Mouse (Mus musculus) lung, embryonic 14.5 days (tissue): Measurements from ENCODE around the gene Tnks2. TPM values are rescaled to one million over a fixed set of nuclear protein-coding genes. Genes with fewer than 3 reads are reported as not detected.

Source experiments
- ATAC-seq: fragments of 200-750 bp; cut with Nextera tagmentation; 2 replicates; pipeline ENCODE4 v1.8.0; 2017; ENCODE audit warnings: mild to moderate bottlenecking, moderate TSS enrichment, moderate library complexity; ENCODE audit not compliant: insufficient read depth
- DNase-seq: peaks from one replicate; pipeline ENCODE4 v3.0.0-alpha.2; 2015
- H3K27ac ChIP-seq: fragments of 300-500 bp; sonication (generic); 2 replicates; pipeline ENCODE4 v1.5.1; 2014; ENCODE audit warnings: low read depth, mild to moderate bottlenecking, moderate library complexity
- H3K27me3 ChIP-seq: fragments of 300-500 bp; sonication (generic); 2 replicates; pipeline ENCODE4 v1.6.1; 2014; ENCODE audit warnings: low read length, control low read depth; ENCODE audit not compliant: insufficient read depth
- H3K36me3 ChIP-seq: fragments of 300-500 bp; sonication (generic); 2 replicates; pipeline ENCODE4 v1.6.1; 2014; ENCODE audit warnings: control low read depth; ENCODE audit not compliant: insufficient read depth
- H3K4me1 ChIP-seq: fragments of 300-500 bp; sonication (generic); 2 replicates; pipeline ENCODE4 v1.6.1; 2014; ENCODE audit warnings: antibody characterized with exemption, control low read depth; ENCODE audit not compliant: insufficient read depth
- H3K4me2 ChIP-seq: fragments of 300-500 bp; sonication (generic); 2 replicates; pipeline ENCODE4 v1.6.1; 2014; ENCODE audit warnings: mild to moderate bottlenecking
- H3K4me3 ChIP-seq: fragments of 300-500 bp; sonication (generic); 2 replicates; pipeline ENCODE4 v1.5.1; 2014; ENCODE audit warnings: low read depth, low read length
- H3K9ac ChIP-seq: fragments of 300-500 bp; sonication (generic); 2 replicates; pipeline ENCODE4 v1.6.1; 2014
- H3K9me3 ChIP-seq: fragments of 300-500 bp; sonication (generic); 2 replicates; pipeline ENCODE4 v1.6.1; 2016; ENCODE audit warnings: low read depth, low read length, control low read depth
- CTCF ChIP-seq: IDR thresholded peaks from 2 replicates; pipeline ENCODE4 v1.5.1; 2016; ENCODE audit warnings: antibody characterized with exemption, low read depth
- WGBS: fragments of 180-500 bp; shearing (Covaris S2); extraction: QIAGEN DNeasy Blood & Tissue Kit; methylation state at CpG from one replicate; pipeline ENCODE4 v1.1.7; 2014; 5-methylcytosine and 5-hydroxymethylcytosine counted together
- polyA plus RNA-seq: library from polyadenylated mRNA; unstranded; fragments of >200 nt; fragmentation: Nextera tagmentation; extraction: Ambion mirVana; gene quantifications from 2 replicates; pipeline ENCODE4 v1.2.1, GENCODE M21; 2014

The Tnks2 gene
- polyA plus RNA-seq, 1 experiment from 2014 or later = 87.2 TPM

- ATAC-seq (no peak), DNase-seq (no peak)
- H3K4me3 ChIP-seq = no peak overlapping the region
- no peaks in the 10 kb centered on the region for H3K9me3 ChIP-seq
- H3K9ac ChIP-seq = no peak overlapping the region
- no peaks in the 10 kb centered on the region for H3K4me1 ChIP-seq
- 97% methylated on average over 1 of the region's 1 CpGs for WGBS
- no peak overlapping the region for H3K4me2 ChIP-seq
- H3K36me3 ChIP-seq = 0 out of 2 replicates have a peak, but pooled peaks cover 3% of the 10 kb centered on the region
- no peak overlapping the region for H3K27ac ChIP-seq
- TF ChIP-seq CTCF = no peak
- H3K27me3 ChIP-seq = no peaks in the 10 kb centered on the region
Measured at GRCm38 (mm10) chr19:36940064-36940463, 106.0 kb downstream of the Tnks2 start.

Other genes starting within 250 kb of the Tnks2 start
- gene Ppp1r3c, start 97.6 kb upstream of the Tnks2 start, polyA plus RNA-seq = 67.5 and 80.9 TPM in 2 replicates
- gene Fgfbp3, start 85.4 kb downstream of the Tnks2 start, polyA plus RNA-seq = 5.5 and 6.0 TPM in 2 replicates
- gene Btaf1, start 91.8 kb downstream of the Tnks2 start, polyA plus RNA-seq = 19.8 and 20.3 TPM in 2 replicates